Mouse (Mus musculus) embryo, embryonic 11 days (tissue): ENCODE data around the gene Nfrkb.
A peak's percentile ranks its signal among the peaks of the same experiment; 100 is the strongest.

Experiments used
- DNase-seq: peaks from one replicate; pipeline ENCODE4 v3.0.0-alpha.2; 2015

Gene Nfrkb

DNA sequence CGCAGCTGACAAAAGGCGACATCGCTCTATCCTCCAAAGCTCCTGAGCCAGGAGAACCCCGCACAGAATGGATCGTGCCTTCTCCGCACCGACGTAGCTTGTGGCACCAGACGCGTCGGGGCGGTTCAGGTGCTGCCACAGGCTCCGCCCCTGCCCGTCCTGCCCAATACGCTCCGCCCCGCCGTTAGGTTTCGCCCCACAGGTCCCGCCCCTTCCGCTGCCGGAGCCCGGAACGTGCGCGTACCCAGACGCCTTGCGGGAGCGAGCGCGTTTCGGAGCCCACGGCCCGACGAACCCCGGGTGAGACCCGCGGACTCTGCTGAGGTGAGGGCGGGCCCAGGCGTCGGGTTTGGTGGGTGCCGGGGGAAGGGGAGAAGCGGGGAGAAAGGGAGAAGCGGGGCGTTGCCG is at the start of gene Nfrkb:
Gene Nfrkb, plus strand, starts transcription at position 246 of the 408 bp plus-strand sequence.
- peak; percentile 99 for DNase-seq

DNA sequence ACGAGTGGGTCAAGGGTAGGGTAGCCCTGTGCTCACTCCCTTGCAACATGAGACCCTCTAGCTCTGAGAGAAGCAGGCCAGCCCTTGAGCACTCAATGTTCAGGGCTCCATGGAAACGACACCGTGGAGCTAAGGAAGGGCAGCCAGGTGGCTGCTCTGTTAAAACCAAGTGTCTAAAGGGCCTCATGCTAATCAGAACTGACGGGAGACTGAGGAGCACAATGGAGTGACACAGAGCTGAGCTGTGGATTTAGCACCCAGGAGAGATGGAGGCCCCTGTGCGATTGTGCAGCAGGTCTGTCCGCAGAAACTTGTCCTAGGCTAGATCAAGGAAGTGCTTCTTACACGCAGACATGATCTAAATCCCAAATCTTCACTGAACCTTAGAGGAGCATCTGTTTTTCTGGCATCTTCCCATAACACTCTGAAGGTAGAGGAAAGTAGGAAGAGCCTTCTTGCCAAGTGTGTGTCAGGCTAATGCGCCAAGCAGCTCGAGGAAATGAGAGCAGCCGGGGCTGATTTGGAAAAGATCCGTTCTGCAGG is 41.6 kb upstream of the Nfrkb start:
- peak; percentile 9 for DNase-seq

DNA sequence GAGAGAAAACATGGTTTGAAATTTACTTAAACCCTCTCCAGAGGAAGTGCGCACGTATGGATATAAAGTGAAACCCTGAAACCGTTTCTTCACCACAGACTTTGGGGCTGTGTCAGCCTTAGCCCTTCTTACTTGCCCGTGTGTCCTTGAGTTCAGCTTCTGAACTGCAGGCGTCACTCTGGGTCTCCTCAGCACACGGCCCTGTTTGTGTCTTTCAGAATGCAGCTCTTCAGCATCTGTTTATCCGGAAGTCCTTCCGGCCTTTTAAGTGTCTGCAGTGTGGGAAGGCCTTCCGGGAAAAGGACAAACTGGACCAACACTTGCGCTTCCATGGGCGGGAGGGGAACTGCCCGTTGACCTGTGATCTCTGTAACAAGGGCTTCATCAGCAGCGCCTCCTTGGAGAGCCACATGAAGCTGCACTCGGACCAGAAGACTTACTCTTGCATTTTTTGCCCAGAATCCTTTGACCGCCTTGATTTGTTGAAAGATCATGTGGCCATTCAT is 39.4 kb upstream of the Nfrkb start:
- DNase-seq: peak; percentile 16

DNA sequence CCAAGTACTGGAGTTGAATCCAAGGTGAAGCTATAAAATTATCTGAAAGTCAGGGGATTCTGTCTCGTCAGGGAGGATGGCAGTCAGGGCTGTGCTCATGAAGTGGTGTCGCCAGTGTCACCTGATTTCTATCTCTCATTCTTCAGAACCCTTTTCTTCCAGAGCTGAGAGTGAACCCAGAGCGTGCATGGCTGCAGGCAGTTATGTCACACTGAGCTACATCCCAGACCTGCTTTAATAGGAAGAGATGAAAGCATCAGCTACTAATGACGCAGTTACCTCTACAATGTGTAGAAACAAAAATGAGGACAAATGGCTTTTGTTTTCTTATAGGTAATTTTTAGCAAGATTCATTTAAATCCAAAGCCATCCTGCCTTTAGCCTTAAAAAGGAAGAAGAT is 37.5 kb upstream of the Nfrkb start:
- no peak for DNase-seq

DNA sequence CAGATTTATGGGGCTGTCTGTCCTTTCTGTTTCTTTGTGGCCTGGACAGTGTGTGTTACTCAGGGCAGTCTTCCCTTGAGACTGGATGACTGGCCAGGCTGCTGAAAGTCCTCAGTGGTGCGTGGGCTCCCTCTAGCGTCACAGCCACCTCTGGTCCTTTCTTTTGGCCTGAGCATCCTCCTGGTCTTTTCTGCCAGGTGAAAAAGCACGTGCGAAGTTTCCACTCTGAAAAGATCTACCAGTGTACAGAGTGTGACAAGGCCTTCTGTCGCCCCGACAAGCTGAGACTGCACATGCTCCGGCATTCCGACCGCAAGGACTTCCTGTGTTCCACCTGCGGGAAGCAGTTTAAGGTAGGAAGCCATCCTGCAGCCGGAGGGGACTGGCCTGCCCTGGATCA is 37.1 kb upstream of the Nfrkb start:
- peak; percentile 81 for DNase-seq

DNA sequence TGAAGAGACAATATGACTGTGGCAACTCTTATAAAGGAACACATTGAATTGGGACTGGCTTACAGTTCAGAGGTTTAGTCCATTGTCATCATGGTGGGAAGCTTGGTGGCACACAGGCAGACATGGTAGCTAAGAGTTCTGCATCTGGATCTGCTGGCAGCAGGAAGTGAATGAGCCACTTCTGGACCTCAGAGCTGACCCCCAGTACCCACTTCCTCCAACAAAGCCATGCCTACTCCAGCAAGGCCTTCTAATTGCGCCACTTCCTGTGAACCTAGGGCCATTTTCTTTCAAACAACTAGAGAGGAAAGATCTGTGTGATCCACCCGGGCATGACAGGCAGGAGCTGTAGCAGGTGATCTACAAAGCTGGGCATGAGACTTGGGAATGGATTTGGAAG is 33.3 kb upstream of the Nfrkb start:
- no peak for DNase-seq

DNA sequence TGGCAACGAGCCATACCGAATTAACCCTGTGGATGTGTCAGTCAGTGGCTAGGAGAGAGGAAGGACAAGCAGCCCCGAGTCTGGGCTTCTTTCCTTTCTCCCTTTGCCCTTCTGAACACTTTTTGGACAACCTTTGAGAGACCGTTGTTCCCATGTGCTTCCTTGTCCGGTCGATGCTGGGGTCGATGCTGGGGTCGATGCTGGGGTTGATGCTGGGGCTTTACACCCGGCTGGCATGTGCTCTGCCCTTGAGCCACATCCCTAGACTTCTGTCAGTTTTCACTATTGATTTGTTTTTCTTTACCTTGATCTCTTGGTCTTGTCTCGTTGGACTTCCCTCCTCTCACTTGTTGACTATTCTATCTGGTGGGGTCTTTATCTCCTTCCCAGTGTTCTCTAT is 32.5 kb upstream of the Nfrkb start:
- DNase-seq: no peak

DNA sequence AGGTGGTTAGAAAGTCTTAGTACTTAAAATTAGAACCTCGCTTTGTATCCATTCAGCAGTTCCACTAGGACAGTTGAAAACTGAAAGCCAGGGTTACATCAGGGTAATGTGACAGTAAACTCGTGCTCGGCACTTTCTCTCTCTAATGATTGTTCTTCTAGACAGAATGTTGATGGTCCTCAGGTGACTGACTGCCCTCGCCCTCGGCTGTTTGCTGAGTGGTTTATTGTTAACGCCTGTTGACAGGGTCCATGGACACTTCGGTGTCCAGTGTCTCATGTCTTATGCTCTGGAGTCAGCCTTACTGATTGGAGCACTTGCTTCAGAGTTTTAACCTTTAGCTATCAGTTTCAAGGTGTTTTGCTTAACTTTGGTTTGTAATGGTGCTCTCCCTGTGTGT is 31.9 kb upstream of the Nfrkb start:
- no peak for DNase-seq

DNA sequence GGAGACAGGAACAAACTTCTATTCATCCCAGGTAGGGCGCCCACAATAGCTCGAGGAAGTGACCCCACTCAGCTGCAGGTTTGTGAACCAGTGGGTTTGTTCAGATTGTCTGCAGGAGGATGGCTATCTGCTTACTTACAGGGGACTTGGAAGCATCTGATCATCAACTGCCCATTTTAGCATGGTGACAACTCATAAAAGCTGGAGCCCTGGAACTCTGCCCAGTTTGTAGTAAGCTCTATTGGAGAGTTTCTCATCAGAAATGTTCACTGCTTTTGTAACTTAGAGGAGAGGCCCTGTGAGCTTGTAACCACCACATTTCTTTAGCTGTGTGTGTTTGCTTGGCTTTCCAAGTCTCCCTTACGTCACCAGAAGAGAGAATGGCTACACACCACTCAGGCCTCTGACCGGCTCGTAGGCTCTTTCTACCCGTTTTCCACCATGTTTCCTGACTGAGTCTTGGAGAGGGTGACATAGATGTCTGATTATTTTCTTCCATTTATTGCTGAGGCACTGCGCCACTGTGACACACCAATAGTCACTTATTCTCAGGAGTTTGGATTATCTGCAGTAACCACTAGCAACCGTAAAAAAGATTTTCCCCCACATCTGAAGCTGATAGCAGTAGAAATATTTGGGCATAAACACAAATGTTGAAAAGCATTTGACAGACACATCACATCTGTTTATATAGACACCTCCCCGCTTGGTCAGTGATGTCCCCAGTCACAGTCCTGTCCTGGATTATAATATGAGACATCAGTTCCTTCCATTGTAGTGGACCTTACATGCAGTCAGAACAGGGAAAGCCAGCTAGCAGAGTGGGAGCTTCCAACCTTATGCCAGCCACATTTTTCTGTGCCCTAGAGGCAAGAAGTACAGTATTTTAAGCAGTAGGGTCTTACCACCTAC is 22.0 kb upstream of the Nfrkb start:
- DNase-seq: no peak

DNA sequence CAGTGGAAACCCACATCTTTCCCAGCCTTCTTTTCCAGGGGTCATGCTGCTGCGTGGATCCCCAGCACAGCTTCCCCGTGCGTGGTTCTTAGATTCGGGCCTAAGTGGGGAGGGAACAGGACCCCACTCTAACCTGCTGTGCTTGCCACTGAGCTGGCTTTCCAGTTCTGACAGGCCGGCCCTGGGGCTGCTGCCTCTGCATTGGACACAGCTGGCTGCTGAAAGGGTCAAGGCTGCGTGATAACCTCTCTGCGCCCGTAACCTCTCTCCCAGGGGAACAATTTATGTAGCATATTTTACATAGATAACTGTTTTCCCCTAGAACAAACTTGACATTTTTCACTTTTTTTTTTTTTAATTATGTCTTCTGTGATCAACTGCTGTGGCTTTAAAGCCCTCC is 20.9 kb upstream of the Nfrkb start:
- DNase-seq: no peak

DNA sequence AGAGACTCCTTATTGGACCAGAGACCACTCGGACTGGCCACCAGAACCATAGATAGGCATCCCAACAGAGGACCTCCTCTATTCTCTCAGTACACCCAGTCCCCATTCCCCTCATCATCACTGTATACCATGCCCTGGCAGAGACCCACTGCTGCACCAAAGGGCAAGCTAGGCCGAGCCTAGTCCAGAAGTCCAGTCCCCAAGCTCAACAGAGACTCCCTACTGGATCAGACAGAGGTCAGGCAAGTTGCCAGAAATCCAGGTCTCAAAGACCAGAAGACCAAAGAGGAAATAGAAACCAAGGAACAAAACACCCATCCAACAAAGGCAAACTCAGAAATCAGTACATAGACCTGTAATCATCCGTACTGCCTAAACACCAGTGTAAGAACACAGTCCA is 14.3 kb upstream of the Nfrkb start:
- no peak for DNase-seq

DNA sequence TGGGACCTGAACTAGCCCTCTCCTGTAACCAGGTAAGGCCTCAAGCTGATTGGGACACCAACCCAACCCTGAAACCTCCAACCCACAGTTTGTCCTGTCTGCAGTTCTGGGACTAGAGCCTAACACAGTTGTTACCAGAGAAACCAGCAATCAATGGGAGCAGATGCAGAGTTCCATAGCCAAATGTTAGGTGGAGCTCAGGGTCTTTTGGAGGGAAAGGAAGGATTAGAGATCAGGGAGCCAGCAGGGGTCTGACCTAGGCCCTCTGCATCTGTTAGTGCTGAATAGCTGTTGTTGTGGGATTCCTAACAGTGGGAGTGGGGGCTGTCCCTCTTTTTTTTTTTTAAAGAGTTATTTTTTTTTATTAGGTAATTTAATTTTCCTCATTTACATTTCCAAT is 9.3 kb upstream of the Nfrkb start:
- no peak for DNase-seq

DNA sequence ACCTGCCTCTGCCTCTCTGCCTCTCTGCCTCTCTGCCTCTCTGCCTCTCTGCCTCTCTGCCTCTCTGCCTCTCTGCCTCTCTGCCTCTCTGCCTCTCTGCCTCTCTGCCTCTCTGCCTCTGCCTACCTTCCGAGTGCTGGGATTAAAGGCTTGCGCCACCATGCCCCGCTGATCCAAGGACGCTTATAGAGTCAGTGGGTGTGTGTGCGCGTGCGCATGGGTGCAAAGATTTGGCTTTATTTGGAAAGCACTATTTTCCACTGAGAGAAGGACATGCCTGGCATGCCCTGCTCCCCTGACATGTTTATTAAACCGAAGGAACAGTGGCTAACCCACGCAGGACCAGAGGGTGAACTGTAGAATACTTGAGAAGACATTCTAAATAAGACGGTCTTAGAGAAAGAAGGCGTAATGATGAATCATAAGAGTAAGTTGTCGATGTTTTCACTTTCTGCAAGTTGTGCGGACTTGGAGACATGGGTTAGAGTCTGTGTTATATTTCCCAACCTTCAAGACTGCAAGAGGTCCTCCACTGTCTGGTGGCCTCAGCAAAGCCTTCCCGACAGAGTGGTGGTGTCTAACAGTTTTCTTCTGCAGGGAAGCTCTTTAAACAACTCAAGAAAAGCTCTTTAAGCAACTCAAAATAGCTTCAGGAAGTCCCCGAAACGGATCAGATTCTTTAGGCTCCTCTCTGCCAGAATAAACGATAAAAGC is 1.0 kb upstream of the Nfrkb start:
- DNase-seq: no peak

DNA sequence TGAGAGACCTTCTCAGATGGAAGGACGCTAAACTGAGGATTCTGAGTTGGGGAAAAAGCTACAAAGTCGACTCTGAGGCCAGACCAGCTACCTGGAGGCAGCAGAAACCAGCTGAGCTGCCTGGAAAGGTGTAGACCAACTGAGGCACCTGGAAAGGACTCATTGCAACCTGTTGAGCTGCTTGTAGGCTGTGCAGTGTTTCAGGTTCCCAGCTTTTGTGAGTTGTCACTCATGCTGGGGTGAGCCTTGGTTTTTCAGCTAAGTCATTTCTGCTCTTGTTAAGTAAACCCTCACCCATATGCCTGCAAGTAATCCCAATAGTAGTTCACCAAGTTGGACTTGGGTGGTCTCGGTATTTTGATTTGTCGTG is 507 bp upstream of the Nfrkb start:
- no peak for DNase-seq

DNA sequence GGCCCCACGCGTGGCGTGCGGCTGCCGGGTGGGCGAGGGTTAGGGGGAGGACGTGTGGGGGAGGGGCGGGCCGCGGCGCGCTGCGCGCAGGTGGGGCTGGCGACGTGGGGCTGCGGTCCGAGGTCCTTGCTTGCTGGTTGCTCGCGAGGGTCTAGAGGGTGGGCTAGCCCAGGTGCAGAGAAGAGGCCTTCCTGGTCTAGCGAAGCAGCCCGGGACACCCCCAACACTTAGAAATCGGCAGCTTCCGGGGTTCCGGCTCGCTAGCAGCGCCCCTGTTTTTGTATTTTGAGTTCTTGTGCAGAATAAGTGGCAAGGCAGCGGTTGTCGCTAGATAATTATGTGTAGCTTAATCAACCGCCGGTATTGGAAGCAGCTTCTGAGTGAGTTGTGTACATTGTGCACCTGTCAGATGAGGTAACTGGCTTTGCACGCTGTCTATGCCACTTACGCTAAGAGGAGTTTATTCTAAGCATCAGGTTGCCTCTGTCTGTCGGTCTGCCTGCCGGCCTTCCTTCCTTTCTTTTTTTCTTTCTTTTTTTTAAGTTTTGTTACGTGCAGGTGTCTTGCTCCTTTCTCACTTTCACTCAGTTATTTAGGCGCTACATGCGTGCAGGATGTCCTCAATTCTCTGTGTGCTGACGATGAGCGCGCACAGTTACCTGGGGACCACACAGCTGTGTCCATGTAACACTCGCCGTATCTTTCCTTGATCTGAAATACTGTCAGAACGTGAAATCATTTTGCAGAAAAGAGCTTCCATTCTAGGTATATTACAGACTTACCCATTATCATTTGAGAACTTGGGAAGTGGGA is 582 bp downstream of the Nfrkb start:
- no peak for DNase-seq

DNA sequence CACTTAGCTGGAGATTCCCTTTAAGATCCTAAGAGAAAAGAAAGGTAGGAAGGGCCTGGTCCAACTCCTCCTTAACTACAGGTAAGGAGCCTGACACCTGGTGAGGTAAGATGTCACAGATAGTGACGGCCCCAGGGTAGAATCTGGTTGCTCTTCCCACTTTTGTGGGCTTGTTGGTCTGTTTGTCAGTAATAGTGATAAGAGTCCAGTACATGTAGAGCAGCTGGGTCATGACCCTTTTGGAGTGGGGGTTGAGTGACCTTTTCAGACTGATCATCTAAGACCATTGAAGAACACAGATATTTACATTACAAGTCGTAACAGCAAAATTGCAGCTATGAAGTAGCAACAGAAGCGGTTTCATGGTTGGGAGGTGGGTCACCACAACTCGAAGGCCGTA is 1.2 kb downstream of the Nfrkb start:
- no peak for DNase-seq

DNA sequence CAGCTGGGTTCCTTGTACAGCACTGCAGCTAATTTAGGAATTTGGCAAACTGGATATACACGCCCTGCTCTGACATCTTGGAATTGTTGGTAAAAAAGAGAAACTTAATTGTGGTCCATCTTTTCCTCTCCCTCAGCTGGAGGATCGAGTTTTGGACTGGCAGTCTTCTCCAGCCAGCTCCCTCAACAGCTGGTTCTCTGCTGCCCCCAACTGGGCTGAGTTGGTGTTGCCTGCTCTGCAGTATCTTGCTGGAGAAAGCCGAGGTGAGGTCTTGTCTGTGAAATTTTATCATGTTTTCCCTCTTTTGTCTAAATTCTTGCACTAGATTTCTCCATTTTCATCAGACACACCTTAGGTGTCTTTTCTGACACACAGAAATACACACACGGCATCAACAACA is 14.4 kb downstream of the Nfrkb start:
- peak; percentile 74 for DNase-seq

DNA sequence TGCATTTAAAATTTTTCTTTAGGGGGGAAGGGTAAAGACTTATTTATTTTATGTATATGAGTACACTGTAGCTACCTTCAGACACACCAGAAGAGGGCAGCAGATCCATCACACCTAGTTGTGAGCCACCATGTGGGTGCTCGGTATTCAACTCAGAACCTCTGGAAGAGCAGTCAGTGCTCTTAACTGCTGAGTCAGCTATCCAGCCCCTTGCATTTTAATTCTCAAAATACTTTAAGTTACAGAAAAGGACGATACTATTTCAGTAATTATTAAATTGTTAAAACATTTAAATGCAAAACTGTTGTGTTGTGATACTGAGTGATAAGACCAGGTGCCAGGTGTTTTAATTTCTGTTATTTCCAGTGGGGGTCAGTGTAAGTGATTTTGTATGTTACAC is 18.3 kb downstream of the Nfrkb start:
- DNase-seq: no peak

DNA sequence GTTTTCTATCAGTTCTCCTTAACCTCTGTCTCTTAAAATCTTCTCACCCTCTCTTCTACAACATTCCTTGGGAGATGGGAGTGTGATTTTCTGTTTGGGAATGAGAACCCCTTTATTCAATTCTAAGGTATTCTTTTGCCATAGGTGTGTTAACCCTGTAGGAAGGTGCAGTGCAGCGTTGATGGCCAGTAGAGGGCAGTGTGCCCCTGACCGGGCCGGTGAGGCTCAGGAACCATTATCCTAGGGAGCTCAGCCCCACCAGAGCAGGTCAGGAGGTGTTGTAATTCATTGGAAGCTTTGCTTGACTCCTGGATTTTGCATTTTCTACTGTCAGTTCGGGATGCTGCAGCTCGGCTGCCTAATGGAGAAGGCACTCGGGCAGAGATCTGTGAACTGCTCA is 19.2 kb downstream of the Nfrkb start:
- DNase-seq: peak; percentile 43

DNA sequence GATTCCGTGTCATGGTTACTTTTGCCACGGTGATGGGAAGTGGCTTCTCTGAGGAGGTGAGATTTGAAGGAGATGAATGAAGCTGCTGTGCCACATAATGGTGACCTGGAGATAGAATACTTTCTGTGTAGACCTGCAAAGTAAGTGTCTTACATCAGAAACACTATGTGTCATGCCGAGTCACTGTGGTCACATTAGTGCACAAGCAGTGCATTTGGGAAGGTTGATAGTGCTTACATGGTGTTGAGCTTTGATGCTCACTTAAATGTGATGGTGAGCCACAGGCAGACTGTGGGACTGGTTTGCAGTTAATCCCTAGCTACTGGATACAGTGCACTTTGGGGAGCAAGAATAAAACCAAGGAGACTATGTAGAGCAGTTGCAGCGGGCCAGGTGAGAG is 26.2 kb downstream of the Nfrkb start:
- no peak for DNase-seq

DNA sequence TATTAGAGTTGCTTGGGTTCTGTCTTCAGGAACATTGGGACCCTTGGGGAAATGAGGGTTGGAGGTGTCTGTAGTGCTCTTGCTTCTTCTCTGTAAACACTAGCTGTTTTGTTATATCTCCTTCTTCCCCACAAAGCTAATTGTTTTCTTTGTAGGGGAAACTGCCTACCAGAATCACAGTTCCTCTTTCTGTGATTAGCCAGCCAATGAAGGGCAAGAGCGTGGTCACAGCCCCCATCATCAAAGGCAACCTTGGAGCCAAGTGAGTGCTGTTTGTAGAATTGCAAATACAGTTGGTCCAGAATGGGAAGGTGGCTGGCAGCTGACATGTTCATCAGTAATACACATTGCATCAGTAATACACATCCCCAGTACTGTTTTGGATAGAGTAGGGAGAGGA is 32.8 kb downstream of the Nfrkb start:
- DNase-seq: no peak

DNA sequence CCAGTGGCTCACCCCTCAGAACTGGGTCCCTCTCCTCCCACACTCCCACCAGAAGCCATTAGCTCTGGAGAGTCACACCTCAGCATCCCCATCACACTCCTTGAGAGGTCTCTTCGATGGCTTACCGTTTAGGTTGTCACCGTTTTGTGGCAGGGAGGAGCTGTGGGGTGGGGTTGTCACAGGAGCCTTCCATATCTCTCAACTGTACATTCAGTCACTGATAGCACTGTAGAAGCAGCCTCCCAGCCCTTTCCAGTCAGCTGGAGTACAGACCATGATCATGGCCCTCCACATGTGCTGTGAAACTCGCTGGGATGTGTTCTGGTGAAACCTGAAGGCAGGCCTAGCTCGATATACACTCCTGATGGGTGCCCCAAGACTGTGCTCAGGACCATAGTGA is 36.2 kb downstream of the Nfrkb start:
- DNase-seq: no peak

DNA sequence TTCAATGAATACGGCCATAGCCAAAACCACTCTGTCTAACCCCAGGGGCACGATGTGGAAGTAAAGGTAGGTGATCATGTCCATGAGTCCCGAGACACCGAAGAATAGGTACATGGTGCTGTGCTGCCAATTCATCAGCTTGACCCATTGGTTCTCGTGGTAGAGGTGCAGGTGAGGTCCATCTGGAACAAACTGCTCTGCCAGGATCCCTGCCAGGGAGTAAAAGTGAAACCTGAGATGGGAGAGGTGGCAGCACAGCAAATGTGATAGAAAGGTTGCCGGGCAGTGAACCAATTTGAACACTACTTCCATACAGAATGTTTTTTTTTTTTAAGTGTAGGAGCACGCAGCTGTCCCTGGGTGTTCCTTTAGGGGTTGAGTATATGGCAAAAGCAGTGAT is 43.0 kb downstream of the Nfrkb start:
- DNase-seq: no peak
